Mouse (Mus musculus) neutrophil, adult 83 days (primary cell): ENCODE measurements around the gene Zfp2. TPM values are rescaled to one million over a fixed set of nuclear protein-coding genes. Genes with fewer than 3 reads are reported as not detected.

Experiments
- total RNA-seq, 2 experiments: library from RNA; stranded (reverse); gene quantifications; one replicate each; pipeline ENCODE4 v1.2.4; 2023

Zfp2 gene
- total RNA-seq, result under 1 TPM in 1 of 2 experiments, not detected in 1; 0.53 TPM

DNA sequence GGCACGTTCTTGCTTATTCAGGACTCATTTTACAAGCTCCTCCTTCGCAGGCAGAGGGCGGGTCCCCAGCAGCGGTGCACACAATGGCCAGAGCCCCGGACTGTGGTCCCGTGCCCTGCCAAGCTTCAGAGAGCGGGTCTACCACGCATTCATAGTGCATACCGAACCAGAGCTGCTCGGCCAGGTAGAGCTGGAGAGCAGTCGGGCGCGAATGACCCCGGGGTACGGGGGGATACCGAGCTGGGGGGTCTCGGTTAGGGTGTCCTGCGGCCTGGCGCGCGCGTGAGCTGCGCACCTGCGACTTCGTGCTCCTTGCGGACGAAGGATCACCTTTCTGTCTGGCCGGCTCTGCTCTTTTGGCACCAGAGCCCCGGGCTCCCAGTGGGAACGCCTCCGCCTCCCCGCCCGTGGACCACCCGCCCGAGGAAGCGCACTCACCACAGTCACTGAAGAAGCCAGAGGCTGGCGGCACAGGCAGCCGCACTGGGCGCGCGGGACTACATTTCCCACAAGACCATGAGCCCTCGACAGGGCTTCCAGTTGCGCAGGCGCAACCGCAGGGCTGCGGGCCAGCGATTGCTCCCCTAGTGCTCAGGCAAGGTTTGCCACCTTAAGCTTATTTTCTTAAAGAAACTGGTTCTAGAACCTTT is at the start of gene Zfp2:
Gene Zfp2 (minus strand): TSS at position 495 of the 650 bp plus-strand sequence.

DNA sequence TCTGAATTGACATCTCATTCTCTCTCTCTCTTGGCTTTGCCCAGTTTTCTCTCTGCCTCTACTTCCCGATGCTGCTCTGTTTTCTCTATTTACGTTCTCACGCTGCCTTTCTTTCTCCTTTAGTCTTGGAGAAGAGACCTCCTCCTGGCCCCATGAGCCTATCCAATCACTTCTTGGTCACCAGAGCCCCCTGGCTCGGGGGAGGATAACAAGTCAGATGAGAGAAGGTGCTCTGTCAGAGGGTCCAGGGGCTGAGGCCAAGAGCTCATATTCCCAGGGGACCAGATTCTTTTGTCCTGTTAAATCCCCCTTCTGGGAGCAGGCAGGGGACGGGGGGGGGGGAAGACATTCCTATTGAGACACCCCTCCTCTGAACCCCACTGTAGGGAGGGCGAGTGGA is 37.7 kb upstream of the Zfp2 start, which contains the start of gene Prop1:
Gene Prop1 (minus strand): TSS at position 101 of the 400 bp plus-strand sequence.

DNA sequence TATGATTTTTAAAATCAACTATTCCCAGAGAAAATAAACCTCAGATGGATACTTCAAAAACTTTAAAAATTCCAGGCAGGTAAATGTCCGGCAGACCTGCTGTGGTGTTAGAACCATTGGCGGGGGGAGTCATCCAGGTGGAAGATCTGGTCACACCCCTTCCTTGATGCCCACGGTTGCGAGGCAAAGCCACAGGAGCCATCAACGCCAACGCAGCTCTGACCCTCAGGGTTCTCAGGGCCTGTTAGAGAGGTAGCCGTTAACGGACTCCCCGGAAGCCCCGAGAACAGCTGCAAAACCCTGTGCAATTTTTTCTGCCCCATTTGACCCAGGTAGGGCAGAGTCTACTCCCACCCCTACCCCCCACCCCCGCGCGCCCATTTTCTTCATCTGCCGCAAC is 27.5 kb upstream of the Zfp2 start, which contains the start of gene 4933414I15Rik:
Gene 4933414I15Rik (minus strand): TSS at position 260 of the 400 bp plus-strand sequence.

DNA sequence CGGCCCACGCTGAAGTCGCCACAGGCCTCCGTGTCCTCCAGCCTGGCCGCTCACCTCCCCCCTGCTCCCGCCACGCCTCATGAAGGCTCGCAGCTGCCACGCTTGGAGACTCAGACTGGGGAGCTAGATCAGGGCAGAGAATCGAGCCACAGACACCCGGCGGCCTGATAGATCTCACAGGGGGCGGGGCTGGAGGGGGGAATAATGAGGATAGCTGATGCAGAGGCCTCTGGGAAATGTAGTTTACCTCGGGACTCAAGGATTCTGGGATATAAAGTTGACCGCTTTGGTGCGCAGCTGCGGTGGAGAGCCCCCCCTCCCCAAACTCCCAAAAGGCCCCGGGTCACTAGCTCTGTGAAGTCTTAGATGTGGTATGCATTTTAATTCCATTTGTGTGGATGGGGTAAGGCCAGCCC is 15.5 kb upstream of the Zfp2 start, which contains the start of gene Zfp354b:
Gene Zfp354b (minus strand): TSS at position 183 of the 416 bp plus-strand sequence.

DNA sequence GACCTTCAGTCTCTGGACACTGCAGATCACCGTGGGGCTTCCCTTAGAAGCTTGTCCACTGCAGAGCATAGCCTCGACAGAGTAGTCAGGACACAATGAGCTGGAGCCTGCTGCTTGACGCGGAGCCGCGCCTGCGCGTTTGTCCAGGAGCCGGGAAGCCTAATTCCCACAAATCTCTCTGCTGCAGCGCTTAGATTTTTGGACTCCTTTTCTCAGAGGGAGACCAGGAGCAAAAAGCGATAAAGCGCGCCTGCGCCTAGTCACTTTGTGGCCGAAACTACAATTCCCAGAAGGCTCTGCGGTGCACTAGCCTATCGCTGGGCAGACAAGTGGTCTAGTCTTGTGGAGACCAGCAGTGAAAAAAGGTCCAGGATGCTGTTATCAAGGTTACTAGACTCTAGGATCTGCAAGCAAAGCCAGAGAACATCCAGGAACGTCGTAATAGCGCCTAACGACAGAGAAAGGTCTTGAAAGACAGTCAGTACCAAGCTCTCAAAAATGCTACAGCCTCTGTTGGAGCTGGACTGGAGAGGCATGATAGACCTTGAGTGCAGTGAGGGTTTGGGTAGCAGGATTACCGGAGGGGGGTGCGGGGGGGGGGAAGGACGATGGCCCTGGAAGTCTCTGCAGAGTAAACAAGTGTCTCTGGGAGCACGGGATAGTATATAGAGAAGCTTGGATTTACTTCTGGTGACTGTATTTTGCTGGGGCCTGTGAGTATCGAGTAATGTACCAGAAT is 28.4 kb downstream of the Zfp2 start, which contains the start of gene Zfp454:
Gene Zfp454 (minus strand): TSS at position 262 of the 739 bp plus-strand sequence.

DNA sequence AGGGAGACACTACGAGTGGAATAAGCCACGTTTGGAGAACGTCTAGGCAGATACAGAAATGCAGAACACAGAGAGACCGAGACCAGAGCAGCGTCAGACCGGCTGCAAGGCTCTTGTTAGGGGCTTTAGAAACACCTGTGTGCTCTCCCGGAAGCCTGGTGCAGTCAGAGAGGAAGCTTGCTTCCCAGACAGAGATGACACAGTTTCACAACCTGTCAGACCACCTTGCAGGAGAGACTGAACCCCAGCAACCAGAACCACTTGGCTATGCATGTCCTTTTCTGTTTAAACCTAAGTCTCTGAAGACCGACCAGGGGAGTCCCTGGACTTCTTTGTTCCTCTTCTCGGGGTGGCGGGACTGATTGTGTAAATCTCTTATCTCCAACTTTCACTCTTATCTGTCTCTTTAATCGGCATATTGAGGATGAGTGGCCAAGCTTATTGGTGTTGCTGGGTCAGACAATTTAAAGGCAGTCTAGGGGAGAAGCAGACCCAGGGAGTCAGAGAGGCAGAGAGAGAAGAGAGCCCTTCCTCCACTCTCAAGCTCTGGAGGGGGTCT is 65.7 kb downstream of the Zfp2 start, which contains the start of gene Grm6:
Gene Grm6 (plus strand): TSS at position 509 of the 559 bp plus-strand sequence.

Other genes starting within 250 kb of the Zfp2 start
- gene Zfp354c, start 88.4 kb downstream of the Zfp2 start, total RNA-seq, result under 1 TPM; 0.18 to 0.39 TPM
- not detected for gene Zfp879, start 74.6 kb downstream of the Zfp2 start, total RNA-seq
- gene Grm6, start 65.5 kb downstream of the Zfp2 start, total RNA-seq, result under 1 TPM; 0.64 to 0.90 TPM
- not detected for gene Zfp454, start 28.5 kb downstream of the Zfp2 start, total RNA-seq
- under 1 TPM in 1 of 2 experiments, not detected in 1; 0.22 TPM for gene Zfp354b, start 15.5 kb upstream of the Zfp2 start, total RNA-seq
- gene 4933414I15Rik, start 27.6 kb upstream of the Zfp2 start, total RNA-seq, result not detected
- not detected for gene Prop1, start 37.6 kb upstream of the Zfp2 start, total RNA-seq
- not detected for gene Olfr1378, start 50.4 kb upstream of the Zfp2 start, total RNA-seq
- gene Olfr1377, start 65.8 kb upstream of the Zfp2 start, total RNA-seq, result not detected
- gene Olfr51, start 87.4 kb upstream of the Zfp2 start, total RNA-seq, result not detected
- not detected for gene Olfr54, start 98.1 kb upstream of the Zfp2 start, total RNA-seq
- not detected for gene Olfr1375, start 131.9 kb upstream of the Zfp2 start, total RNA-seq
- gene Zfp354a, start 143.1 kb upstream of the Zfp2 start, total RNA-seq, result not detected